Mouse (Mus musculus): Measurements from ENCODE around the gene Auts2. TPM values are rescaled to one million over a fixed set of nuclear protein-coding genes. Genes with fewer than 3 reads are reported as not detected.

The Auts2 gene
- polyA plus RNA-seq, 1 experiment from 2014 or later = 7.5 TPM

GRCm38 (mm10) chr5:131643176-131644174 lies 899.7 kb downstream of the Auts2 start:
- Histone ChIP-seq H3K4me2 (ENCODE audit: low read length) (peak overlapping the region; percentile 16; the same call in 1 of the 2 replicates), H3K9ac (ENCODE audit: low read depth, low read length) (no peak overlapping the region), H3K9me3 (replicated peaks; ENCODE audit: low read length) (no peaks in the 10 kb centered on the region), H3K27ac (no peak overlapping the region), H3K36me3 (ENCODE audit: insufficient read depth, low read length) (no peaks in the 10 kb centered on the region), H3K4me3 (replicated peaks; ENCODE audit: low read depth, low read length) (no peak overlapping the region), H3K4me1 (replicated peaks; ENCODE audit: insufficient read depth, low read length) (peaks cover 9% of the 10 kb centered on the region), H3K27me3 (ENCODE audit: insufficient read depth, low read length) (no peaks in the 10 kb centered on the region)
- ATAC-seq (replicated peaks; ENCODE audit: low FRiP score, low read depth) (peak; percentile 57; the same call in 1 of the 2 replicates), DNase-seq (ENCODE audit: low spot score) (peak; percentile 61)
- 57% methylated on average over 23 of the region's 23 CpGs for WGBS
- no peak for TF ChIP-seq CTCF (IDR thresholded peaks at IDR 0.05; ENCODE audit: low read depth)

- H3K4me1 ChIP-seq (replicated peaks; ENCODE audit: insufficient read depth, low read length) = peaks cover 9% of the 10 kb centered on the region
- no peaks in the 10 kb centered on the region for H3K27me3 ChIP-seq (ENCODE audit: insufficient read depth, low read length)
- no peaks in the 10 kb centered on the region for H3K9me3 ChIP-seq (replicated peaks; ENCODE audit: low read length)
- DNase-seq (ENCODE audit: low spot score) (no peak), ATAC-seq (replicated peaks; ENCODE audit: low FRiP score, low read depth) (no peak)
- no peak overlapping the region for H3K4me2 ChIP-seq (ENCODE audit: low read length)
- no peak overlapping the region for H3K9ac ChIP-seq (ENCODE audit: low read depth, low read length)
- H3K4me3 ChIP-seq (replicated peaks; ENCODE audit: low read depth, low read length) = no peak overlapping the region
- WGBS = 51% methylated on average over 2 of the region's 2 CpGs
- no peaks in the 10 kb centered on the region for H3K36me3 ChIP-seq (ENCODE audit: insufficient read depth, low read length)
- H3K27ac ChIP-seq = no peak overlapping the region
- no peak for TF ChIP-seq CTCF (IDR thresholded peaks at IDR 0.05; ENCODE audit: low read depth)
Observed at GRCm38 (mm10) chr5:131642752-131643151, 900.4 kb downstream of the Auts2 start.

- H3K27me3 ChIP-seq (ENCODE audit: insufficient read depth, low read length) = no peaks in the 10 kb centered on the region
- no peaks in the 10 kb centered on the region for H3K36me3 ChIP-seq (ENCODE audit: insufficient read depth, low read length)
- ATAC-seq (replicated peaks; ENCODE audit: low FRiP score, low read depth) (no peak), DNase-seq (ENCODE audit: low spot score) (no peak)
- 79% methylated on average over 5 of the region's 5 CpGs for WGBS
- no peak overlapping the region for H3K9ac ChIP-seq (ENCODE audit: low read depth, low read length)
- no peak overlapping the region for H3K27ac ChIP-seq
- no peak for TF ChIP-seq CTCF (IDR thresholded peaks at IDR 0.05; ENCODE audit: low read depth)
- H3K4me3 ChIP-seq (replicated peaks; ENCODE audit: low read depth, low read length) = no peak overlapping the region
- H3K9me3 ChIP-seq (replicated peaks; ENCODE audit: low read length) = no peaks in the 10 kb centered on the region
- peaks cover 3% of the 10 kb centered on the region; the same call in 1 of the 2 replicates for H3K4me1 ChIP-seq (replicated peaks; ENCODE audit: insufficient read depth, low read length)
- no peak overlapping the region for H3K4me2 ChIP-seq (ENCODE audit: low read length)
Observed at GRCm38 (mm10) chr5:131636431-131636830, 906.7 kb downstream of the Auts2 start.

GRCm38 (mm10) chr5:131634731-131635130 lies 908.4 kb downstream of the Auts2 start:
- ATAC-seq (replicated peaks; ENCODE audit: low FRiP score, low read depth) (no peak), DNase-seq (ENCODE audit: low spot score) (no peak)
- Histone ChIP-seq H3K9me3 (replicated peaks; ENCODE audit: low read length) (no peaks in the 10 kb centered on the region), H3K36me3 (ENCODE audit: insufficient read depth, low read length) (no peaks in the 10 kb centered on the region), H3K9ac (ENCODE audit: low read depth, low read length) (no peak overlapping the region), H3K4me3 (replicated peaks; ENCODE audit: low read depth, low read length) (no peak overlapping the region), H3K27me3 (ENCODE audit: insufficient read depth, low read length) (no peaks in the 10 kb centered on the region), H3K4me1 (replicated peaks; ENCODE audit: insufficient read depth, low read length) (peaks cover 3% of the 10 kb centered on the region; the same call in 1 of the 2 replicates), H3K4me2 (ENCODE audit: low read length) (no peak overlapping the region), H3K27ac (no peak overlapping the region)
- TF ChIP-seq CTCF (IDR thresholded peaks at IDR 0.05; ENCODE audit: low read depth) = no peak
- WGBS = 79% methylated on average over 7 of the region's 7 CpGs

- TF ChIP-seq CTCF (IDR thresholded peaks at IDR 0.05; ENCODE audit: low read depth) = no peak
- WGBS = 22% methylated on average over 4 of the region's 4 CpGs
- no peak overlapping the region for H3K27ac ChIP-seq
- ATAC-seq (replicated peaks; ENCODE audit: low FRiP score, low read depth) (no peak), DNase-seq (ENCODE audit: low spot score) (no peak)
- no peaks in the 10 kb centered on the region for H3K9me3 ChIP-seq (replicated peaks; ENCODE audit: low read length)
- H3K9ac ChIP-seq (ENCODE audit: low read depth, low read length) = no peak overlapping the region
- H3K4me1 ChIP-seq (replicated peaks; ENCODE audit: insufficient read depth, low read length) = peaks cover 3% of the 10 kb centered on the region; the same call in 1 of the 2 replicates
- no peak overlapping the region for H3K4me3 ChIP-seq (replicated peaks; ENCODE audit: low read depth, low read length)
- no peaks in the 10 kb centered on the region for H3K27me3 ChIP-seq (ENCODE audit: insufficient read depth, low read length)
- no peak overlapping the region for H3K4me2 ChIP-seq (ENCODE audit: low read length)
- no peaks in the 10 kb centered on the region for H3K36me3 ChIP-seq (ENCODE audit: insufficient read depth, low read length)
Observed at GRCm38 (mm10) chr5:131631998-131632379, 911.2 kb downstream of the Auts2 start.

- 47% methylated on average over 12 of the region's 12 CpGs for WGBS
- H3K27me3 ChIP-seq (ENCODE audit: insufficient read depth, low read length) = no peaks in the 10 kb centered on the region
- H3K4me2 ChIP-seq (ENCODE audit: low read length) = no peak overlapping the region
- peak overlapping the region; percentile 19; the same call in 1 of the 2 replicates for H3K27ac ChIP-seq
- no peak for ATAC-seq (replicated peaks; ENCODE audit: low FRiP score, low read depth)
- no peak overlapping the region for H3K9ac ChIP-seq (ENCODE audit: low read depth, low read length)
- H3K4me3 ChIP-seq (replicated peaks; ENCODE audit: low read depth, low read length) = no peak overlapping the region
- no peaks in the 10 kb centered on the region for H3K9me3 ChIP-seq (replicated peaks; ENCODE audit: low read length)
- no peak for DNase-seq (ENCODE audit: low spot score)
- TF ChIP-seq CTCF (IDR thresholded peaks at IDR 0.05; ENCODE audit: low read depth) = no peak
- H3K36me3 ChIP-seq (ENCODE audit: insufficient read depth, low read length) = no peaks in the 10 kb centered on the region
- peaks cover 3% of the 10 kb centered on the region; the same call in 1 of the 2 replicates for H3K4me1 ChIP-seq (replicated peaks; ENCODE audit: insufficient read depth, low read length)
Observed at GRCm38 (mm10) chr5:131631038-131631997, 911.8 kb downstream of the Auts2 start.

Measured in kidney, postnatal 0 days (tissue).